Mouse (Mus musculus) hindbrain, embryonic 10.5 days (tissue): Measurements from ENCODE around the gene Meiob. TPM values are rescaled to one million over a fixed set of nuclear protein-coding genes. Genes with fewer than 3 reads are reported as not detected.
A peak's percentile ranks its signal among the peaks of the same experiment; 100 is the strongest.

Experiments
- DNase-seq: peaks from one replicate; pipeline ENCODE4 v3.0.0-alpha.2; 2017; ENCODE audit warnings: low spot score
- H3K27ac ChIP-seq: fragments of 300-500 bp; sonication (generic); 2 replicates; pipeline ENCODE4 v1.5.1; 2016; ENCODE audit warnings: mild to moderate bottlenecking, moderate library complexity
- H3K27me3 ChIP-seq: fragments of 300-500 bp; sonication (generic); 2 replicates; pipeline ENCODE4 v1.6.1; 2016; ENCODE audit warnings: mild to moderate bottlenecking; ENCODE audit not compliant: poor library complexity, insufficient read depth, severe bottlenecking
- H3K36me3 ChIP-seq: fragments of 300-500 bp; sonication (generic); 2 replicates; pipeline ENCODE4 v1.6.1; 2016; ENCODE audit warnings: mild to moderate bottlenecking, moderate library complexity
- H3K4me1 ChIP-seq: fragments of 300-500 bp; sonication (generic); replicated peaks from 2 replicates; pipeline ENCODE4 v1.6.1; 2016; ENCODE audit warnings: mild to moderate bottlenecking
- H3K4me3 ChIP-seq: fragments of 300-500 bp; sonication (generic); 2 replicates; pipeline ENCODE4 v1.5.1; 2016; ENCODE audit warnings: mild to moderate bottlenecking, moderate library complexity
- H3K9me3 ChIP-seq: fragments of 300-500 bp; sonication (generic); 2 replicates; pipeline ENCODE4 v1.6.1; 2016; ENCODE audit warnings: mild to moderate bottlenecking, moderate library complexity
- WGBS: fragments of 180-500 bp; shearing (Covaris S2); methylation state at CpG from one replicate; pipeline ENCODE4 v1.1.7; 2016; 5-methylcytosine and 5-hydroxymethylcytosine counted together
- polyA plus RNA-seq: library from polyadenylated mRNA; unstranded; fragments of >200 nt; fragmentation: Nextera tagmentation; extraction: Ambion mirVana; gene quantifications from 2 replicates; pipeline ENCODE4 v1.2.1, GENCODE M21; 2016

Meiob gene
- polyA plus RNA-seq, 1 experiment from 2014 or later, result not detected

DNA sequence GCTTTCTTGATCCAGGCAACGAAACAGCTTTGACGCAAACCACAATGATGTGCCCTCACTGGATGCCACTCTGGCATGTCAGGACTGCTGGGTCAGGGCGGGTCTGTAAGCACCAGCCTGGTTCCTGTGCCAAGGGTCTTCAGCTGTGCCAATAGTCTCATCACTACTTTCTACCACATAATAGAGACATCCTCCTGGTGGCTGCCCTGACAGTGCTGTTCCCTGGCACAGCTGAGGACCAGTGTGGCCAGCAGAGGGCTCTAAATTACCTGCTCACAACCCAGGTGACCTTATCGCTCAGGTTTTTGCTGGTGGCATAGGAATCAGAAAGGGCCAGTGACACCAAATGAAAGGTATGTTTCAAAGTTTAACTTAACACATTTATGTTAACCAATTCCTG lies 37.0 kb downstream of the Meiob start:
- no peaks in the 10 kb centered on the region for H3K4me1 ChIP-seq
- H3K36me3 ChIP-seq, result no peaks in the 10 kb centered on the region
- H3K27me3 ChIP-seq, result peaks cover 7% of the 10 kb centered on the region; the same call in 1 of the 2 replicates
- no peaks in the 10 kb centered on the region for H3K9me3 ChIP-seq
- no peak for DNase-seq
- no peak overlapping the region for H3K4me3 ChIP-seq
- no peak overlapping the region for H3K27ac ChIP-seq
- 55% methylated on average over 4 of the region's 4 CpGs for WGBS

DNA sequence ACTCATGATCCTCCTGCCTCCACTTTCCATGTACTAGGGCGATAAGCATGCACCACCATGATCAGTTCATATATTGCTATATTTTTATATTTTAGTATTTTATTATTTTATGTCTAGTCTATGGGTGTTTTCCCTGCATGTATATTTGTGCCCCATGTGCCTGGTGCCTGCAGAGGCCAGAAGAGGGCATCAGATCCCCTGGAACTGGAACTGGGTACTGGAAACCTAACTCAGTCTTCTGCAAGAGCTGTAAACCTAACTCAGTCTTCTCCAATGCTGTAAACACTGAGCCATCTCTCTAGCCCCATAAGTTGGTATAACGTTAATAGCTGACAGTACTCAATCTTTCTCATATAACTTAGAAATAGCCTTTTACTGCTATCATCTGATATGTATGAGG lies 38.5 kb downstream of the Meiob start:
- Histone ChIP-seq H3K36me3 (no peaks in the 10 kb centered on the region), H3K9me3 (no peaks in the 10 kb centered on the region), H3K27me3 (peaks cover 7% of the 10 kb centered on the region; the same call in 1 of the 2 replicates), H3K4me1 (no peaks in the 10 kb centered on the region), H3K4me3 (no peak overlapping the region), H3K27ac (no peak overlapping the region)
- WGBS, result 60% methylated on average over 2 of the region's 2 CpGs
- DNase-seq, result no peak

DNA sequence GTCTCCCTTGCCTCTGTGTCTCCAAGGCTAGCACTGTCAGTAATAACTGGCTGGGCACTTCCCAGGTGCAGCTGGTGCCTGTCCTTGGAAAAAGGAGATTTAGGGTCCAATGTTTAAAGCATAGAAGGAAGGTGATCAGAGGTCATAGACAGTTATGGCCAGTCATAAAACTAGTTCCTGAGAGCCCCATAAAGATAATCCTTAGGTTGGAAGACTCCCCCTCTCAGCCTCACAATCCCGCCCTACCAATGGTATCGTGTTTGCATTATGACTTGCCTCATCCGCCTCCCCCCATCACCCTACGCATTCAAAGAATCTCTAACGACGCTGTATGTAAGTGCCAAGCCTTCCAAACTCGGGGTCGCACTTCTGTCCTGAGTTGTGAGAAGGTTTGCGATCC lies 40.4 kb downstream of the Meiob start:
- 55% methylated on average over 9 of the region's 9 CpGs for WGBS
- Histone ChIP-seq H3K36me3 (no peaks in the 10 kb centered on the region), H3K4me1 (peaks cover 13% of the 10 kb centered on the region), H3K4me3 (no peak overlapping the region), H3K27ac (no peak overlapping the region), H3K27me3 (peaks cover 7% of the 10 kb centered on the region; the same call in 1 of the 2 replicates), H3K9me3 (no peaks in the 10 kb centered on the region)
- no peak for DNase-seq

DNA sequence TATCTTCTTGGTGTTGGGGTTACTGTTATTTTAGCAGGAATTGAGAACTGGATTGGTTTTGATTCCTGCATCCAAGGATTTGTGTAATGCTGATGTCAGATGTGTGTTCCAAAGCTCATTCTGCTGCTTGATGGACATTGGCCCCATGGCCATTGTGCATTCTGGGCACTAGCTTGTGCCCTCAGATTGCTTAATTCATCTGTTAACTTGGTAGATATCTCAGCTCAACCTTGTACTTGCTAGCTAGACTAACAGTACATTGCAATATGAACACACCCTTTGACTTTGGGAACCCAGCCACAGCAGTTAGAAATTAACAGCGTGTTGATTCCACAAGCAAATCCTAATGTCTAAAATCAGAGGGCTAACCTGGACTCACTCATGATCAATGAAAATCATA lies 43.3 kb downstream of the Meiob start:
- peaks cover 17% of the 10 kb centered on the region for H3K27me3 ChIP-seq
- no peak for DNase-seq
- no peaks in the 10 kb centered on the region for H3K36me3 ChIP-seq
- H3K27ac ChIP-seq, result no peak overlapping the region
- peaks cover 29% of the 10 kb centered on the region for H3K4me1 ChIP-seq
- WGBS, result 94% methylated on average over 1 of the region's 1 CpGs
- H3K9me3 ChIP-seq, result no peaks in the 10 kb centered on the region
- no peak overlapping the region for H3K4me3 ChIP-seq

DNA sequence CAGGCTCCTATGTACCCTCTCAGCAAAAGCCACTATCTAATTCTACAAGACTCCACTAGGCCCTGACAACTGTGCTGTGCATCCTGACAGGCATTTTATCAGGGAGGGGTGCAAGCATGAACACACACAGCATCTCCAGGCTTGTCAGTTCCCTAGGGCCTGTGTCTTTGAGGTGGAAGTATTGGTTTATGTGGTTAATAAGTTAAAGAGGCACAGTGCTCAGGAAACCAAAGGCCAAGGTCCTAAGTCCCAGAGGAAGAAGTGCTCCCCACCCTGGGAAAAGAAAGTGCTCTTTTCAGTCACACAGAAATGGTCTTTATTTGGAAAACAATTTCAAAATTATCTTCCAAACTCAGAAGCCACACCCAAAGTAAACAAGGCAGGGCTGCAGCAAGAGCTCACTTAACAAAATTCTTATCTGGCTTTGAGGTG lies 44.5 kb downstream of the Meiob start:
- DNase-seq, result no peak
- Histone ChIP-seq H3K4me1 (peaks cover 29% of the 10 kb centered on the region), H3K4me3 (peak overlapping the region; percentile 70)

DNA sequence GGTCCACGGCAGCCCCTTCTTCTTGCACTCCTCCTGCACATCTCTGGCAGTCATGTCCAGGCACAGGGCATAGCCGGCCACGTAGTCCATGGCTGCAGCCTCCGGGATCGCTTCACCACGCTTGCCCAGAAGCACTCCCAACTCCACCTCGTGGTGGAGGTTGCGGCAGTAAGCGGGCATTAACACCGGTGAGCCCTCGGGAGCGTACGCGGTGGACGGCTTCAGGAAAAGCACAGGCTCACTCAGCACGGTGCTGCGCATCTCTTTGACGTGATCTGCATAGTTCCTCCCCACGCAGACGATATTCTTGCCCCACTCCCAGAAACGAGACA lies 45.6 kb downstream of the Meiob start:
- Histone ChIP-seq H3K36me3 (peaks cover 13% of the 10 kb centered on the region), H3K4me1 (peaks cover 29% of the 10 kb centered on the region), H3K4me3 (peak overlapping the region; percentile 70), H3K9me3 (no peaks in the 10 kb centered on the region), H3K27ac (peak overlapping the region; percentile 93), H3K27me3 (peaks cover 10% of the 10 kb centered on the region)
- WGBS, result under 1% methylated on average over 21 of the region's 21 CpGs
- no peak for DNase-seq

More for the DNA sequence above, 44.5 kb downstream of the Meiob start:
- Histone ChIP-seq H3K27me3 (peaks cover 17% of the 10 kb centered on the region), H3K9me3 (no peaks in the 10 kb centered on the region), H3K36me3 (peaks cover 9% of the 10 kb centered on the region), H3K27ac (no peak overlapping the region; the same call in 1 of the 2 replicates)

DNA sequence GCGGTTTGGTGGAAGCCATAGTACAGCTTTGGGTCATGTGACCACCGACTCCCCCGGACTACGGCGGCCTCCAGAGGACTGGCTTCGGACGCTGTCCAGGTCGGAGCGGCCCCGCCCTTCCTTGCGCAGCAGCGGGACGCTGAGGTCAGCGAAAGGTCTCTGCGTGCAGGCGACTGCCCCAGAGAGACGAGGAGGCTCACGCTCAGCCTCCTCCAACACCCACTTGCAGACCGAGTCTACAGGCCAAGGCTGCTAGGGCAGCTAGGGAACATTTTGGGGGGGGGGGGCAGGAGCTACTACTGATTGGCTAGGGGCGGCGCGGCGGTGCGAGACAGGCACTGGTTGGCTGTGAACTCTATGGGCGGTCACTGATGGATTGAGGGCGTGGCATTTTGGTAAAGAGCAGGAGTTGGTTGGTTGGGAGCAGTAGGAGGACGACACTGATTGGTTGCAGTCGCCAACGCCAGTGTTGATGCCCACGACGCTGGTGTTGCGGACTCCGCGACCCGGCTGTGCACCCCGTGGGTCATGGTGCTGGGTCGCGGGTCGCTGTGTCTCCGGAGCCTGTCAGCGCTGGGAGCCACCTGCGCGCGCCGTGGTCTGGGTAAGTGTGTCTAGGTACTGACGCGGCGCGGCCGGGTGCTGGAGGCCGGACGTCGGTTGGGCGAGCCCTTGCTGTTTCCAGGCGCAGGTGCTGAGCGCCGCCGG lies 46.1 kb downstream of the Meiob start, which contains the start of gene Fahd1:
Fahd1 (minus strand) TSS at position 300 of the 708 bp plus-strand sequence.
- peak; percentile 97 for DNase-seq
- peak within 1 kb of the TSS; percentile 93 for H3K27ac ChIP-seq
- WGBS, result under 1% methylated on average over 58 of the region's 58 CpGs
- H3K4me3 ChIP-seq, result peak within 1 kb of the TSS; percentile 70
- peaks cover 10% of the 10 kb centered on the region for H3K27me3 ChIP-seq
- H3K36me3 ChIP-seq, result peaks cover 13% of the 10 kb centered on the region
- H3K9me3 ChIP-seq, result no peaks in the 10 kb centered on the region
- peaks cover 29% of the 10 kb centered on the region for H3K4me1 ChIP-seq

DNA sequence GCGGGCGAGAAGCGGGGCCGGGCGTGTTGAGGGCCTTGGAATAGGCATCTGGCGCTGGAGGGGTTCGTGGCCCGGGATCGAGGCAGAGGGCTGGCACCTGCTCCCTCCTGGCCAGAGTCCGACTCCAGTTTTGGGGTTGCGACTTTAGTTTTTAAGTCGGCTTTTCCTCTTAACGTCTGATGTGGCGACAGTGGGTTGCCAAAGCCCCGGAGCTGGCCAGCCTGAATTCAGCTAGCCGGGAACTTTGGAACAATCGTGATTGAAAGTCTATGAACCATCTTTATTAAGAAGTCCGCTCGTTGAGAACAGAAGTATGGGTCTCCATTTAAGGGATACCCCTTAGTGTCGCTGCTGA lies 46.7 kb downstream of the Meiob start:
- Histone ChIP-seq H3K4me1 (peaks cover 29% of the 10 kb centered on the region), H3K27ac (peak overlapping the region; percentile 93), H3K36me3 (peaks cover 13% of the 10 kb centered on the region), H3K27me3 (peaks cover 10% of the 10 kb centered on the region), H3K9me3 (no peaks in the 10 kb centered on the region), H3K4me3 (peak overlapping the region; percentile 70)
- WGBS, result 2% methylated on average over 20 of the region's 20 CpGs
- DNase-seq, result no peak

DNA sequence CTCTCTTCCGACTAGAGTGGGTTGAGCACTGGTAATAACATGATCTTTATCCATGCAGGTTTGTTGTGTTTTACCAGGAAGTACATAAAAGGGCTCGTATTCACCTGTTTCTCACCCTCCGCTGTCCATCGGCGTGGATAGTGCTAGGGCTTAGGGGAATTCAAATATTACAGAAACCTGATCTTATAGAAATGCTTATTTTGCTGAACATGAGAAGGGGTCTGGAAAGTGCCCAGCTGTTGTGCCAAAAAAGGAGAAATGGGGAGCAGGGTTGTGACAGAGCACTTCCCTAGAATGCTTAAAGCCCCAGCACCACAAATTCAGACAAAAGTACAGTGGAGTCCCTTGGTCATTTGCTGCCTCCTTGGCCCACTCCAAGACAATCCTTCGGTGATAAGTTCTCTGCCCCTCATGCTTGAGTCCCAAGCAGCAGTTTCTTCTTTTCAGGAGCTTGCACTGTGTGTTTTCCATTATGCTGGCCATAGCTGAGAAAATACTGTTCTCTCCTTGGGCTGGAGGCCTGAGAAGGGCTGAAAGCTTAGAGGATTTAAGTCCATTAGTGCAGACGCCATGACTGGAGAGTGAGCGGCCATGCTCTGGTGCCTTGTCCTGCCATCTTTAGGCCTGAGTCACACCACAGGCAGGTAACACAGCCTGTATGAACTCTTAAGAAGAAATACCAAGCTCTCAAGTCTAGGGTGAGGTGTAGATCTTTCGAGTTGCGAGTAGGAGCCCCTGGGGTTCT lies 47.5 kb downstream of the Meiob start:
- H3K4me1 ChIP-seq, result peaks cover 29% of the 10 kb centered on the region
- DNase-seq, result no peak
- H3K4me3 ChIP-seq, result peak overlapping the region; percentile 70
- H3K9me3 ChIP-seq, result no peaks in the 10 kb centered on the region
- H3K27me3 ChIP-seq, result peaks cover 10% of the 10 kb centered on the region
- peaks cover 20% of the 10 kb centered on the region for H3K36me3 ChIP-seq
- no peak overlapping the region for H3K27ac ChIP-seq
- WGBS, result 80% methylated on average over 10 of the region's 10 CpGs

DNA sequence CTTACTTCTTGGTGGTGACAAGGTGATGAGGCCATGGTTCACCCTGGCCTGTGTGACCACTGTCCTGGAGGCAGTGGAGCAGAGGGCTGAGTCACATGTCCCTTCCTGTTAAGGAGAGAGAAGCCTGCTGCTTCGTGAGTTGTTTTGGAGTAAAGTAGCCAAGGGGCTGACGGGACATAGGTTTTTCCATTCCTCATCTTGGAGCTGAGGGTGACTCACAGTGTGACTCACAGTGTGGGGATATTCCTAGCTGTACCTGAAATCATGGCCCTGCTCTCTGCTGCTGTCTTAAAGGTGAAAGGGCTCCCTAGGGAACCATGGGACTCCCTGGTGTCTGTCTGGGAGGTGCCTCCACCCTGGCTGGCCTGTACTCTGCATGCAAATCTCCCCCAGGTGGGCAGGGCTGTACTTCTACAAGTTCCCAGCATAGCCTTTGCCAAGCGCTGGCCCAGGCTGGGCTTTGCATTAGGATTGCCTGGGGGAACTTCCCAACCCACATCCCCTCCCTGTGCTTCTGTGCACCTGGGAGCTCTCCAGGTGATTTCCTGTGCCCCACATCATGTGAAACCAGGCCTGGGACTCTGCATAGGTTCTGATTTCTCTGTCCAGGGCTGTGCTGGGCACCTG lies 51.9 kb downstream of the Meiob start:
- peaks cover 8% of the 10 kb centered on the region for H3K4me1 ChIP-seq
- WGBS, result 82% methylated on average over 3 of the region's 3 CpGs
- H3K4me3 ChIP-seq, result 0 out of 2 replicates have a peak overlapping the region, but pooled peaks have one; percentile 2

DNA sequence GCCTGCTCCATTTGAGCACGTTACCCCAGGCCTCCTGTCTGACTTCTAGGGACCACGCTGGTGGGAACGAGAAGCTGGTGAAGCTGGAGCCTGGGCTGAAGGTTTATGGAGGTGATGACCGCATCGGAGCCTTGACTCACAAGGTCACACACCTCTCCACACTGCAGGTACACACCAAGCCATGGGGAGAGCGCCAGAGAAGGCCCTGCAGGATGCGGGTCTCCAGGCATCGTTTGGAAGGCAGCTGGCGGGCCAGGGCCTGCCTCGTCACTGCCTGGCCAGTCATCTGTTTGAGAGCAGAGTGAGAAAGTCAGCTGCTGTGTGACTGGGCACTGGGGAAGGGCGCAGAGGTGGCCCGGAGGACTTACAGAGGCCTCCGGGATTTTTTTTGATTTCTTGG lies 52.5 kb downstream of the Meiob start:
- Histone ChIP-seq H3K4me1 (peaks cover 2% of the 10 kb centered on the region; the same call in 1 of the 2 replicates), H3K27ac (no peak overlapping the region), H3K9me3 (no peaks in the 10 kb centered on the region), H3K36me3 (peaks cover 60% of the 10 kb centered on the region), H3K27me3 (peaks cover 3% of the 10 kb centered on the region), H3K4me3 (0 out of 2 replicates have a peak overlapping the region, but pooled peaks have one; percentile 2)
- DNase-seq, result no peak
- 92% methylated on average over 13 of the region's 13 CpGs for WGBS

More for the DNA sequence above, 51.9 kb downstream of the Meiob start:
- no peak overlapping the region for H3K27ac ChIP-seq
- H3K9me3 ChIP-seq, result no peaks in the 10 kb centered on the region
- peaks cover 10% of the 10 kb centered on the region for H3K27me3 ChIP-seq
- no peak for DNase-seq
- H3K36me3 ChIP-seq, result peaks cover 53% of the 10 kb centered on the region

DNA sequence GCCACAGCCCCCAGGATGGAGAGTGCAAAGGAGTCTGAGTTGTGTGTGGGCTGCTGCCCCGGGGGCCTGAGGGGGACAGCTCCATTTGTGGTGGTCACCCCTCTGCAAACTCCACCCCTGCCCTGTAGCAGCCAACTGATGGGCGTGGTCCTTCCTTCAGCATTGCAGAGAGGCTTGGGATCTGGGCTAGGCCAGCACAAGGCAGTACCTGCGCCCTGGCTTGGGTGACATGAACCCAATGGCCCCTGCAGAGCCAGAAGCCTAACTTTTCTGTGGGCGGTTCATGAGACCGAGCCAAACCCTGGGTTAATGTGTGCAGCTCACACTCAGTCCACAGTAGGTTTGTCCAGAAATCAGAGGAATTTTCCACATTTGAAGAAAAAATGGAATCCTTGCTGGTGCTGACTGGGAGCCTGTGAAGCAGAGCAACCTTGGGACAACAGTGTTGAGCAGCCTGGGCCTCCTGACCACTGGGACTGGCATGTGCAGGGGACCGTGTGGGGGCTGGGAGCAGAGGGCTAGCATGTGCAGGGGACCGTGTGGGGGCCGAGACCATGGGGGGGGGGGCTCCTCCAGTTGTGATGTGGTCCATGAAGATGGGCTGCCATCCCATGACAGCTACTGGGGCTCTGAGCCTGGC lies 53.9 kb downstream of the Meiob start:
- Histone ChIP-seq H3K27me3 (no peaks in the 10 kb centered on the region), H3K27ac (no peak overlapping the region), H3K9me3 (no peaks in the 10 kb centered on the region), H3K4me1 (no peaks in the 10 kb centered on the region), H3K4me3 (no peak overlapping the region), H3K36me3 (peaks cover 70% of the 10 kb centered on the region)
- no peak for DNase-seq
- 84% methylated on average over 8 of the region's 8 CpGs for WGBS
